Mouse (Mus musculus) kidney, embryonic 14.5 days (tissue): ENCODE measurements around the gene Tm4sf20. TPM values are rescaled to one million over a fixed set of nuclear protein-coding genes. Genes with fewer than 3 reads are reported as not detected.

Source experiments
- ATAC-seq: fragments of 200-750 bp; cut with Nextera tagmentation; 2 replicates; pipeline ENCODE4 v1.8.0; 2017; ENCODE audit warnings: moderate number of reproducible peaks, mild to moderate bottlenecking, moderate TSS enrichment, moderate library complexity; ENCODE audit not compliant: low FRiP score, low TSS enrichment
- H3K27ac ChIP-seq: fragments of 300-500 bp; sonication (generic); 2 replicates; pipeline ENCODE4 v1.5.1; 2014; ENCODE audit warnings: low read depth, mild to moderate bottlenecking, low read length, moderate library complexity, mixed read lengths
- H3K27me3 ChIP-seq: fragments of 300-500 bp; sonication (generic); 2 replicates; pipeline ENCODE4 v1.6.1; 2014; ENCODE audit warnings: mild to moderate bottlenecking, low read length; ENCODE audit not compliant: control insufficient read depth, insufficient read depth
- H3K36me3 ChIP-seq: fragments of 300-500 bp; sonication (generic); 2 replicates; pipeline ENCODE4 v1.6.1; 2014; ENCODE audit warnings: low read length, mixed read lengths; ENCODE audit not compliant: control insufficient read depth, insufficient read depth
- H3K4me1 ChIP-seq: fragments of 300-500 bp; sonication (generic); 2 replicates; pipeline ENCODE4 v1.6.1; 2014; ENCODE audit warnings: low read length, mixed read lengths; ENCODE audit not compliant: control insufficient read depth, insufficient read depth
- H3K4me2 ChIP-seq: fragments of 300-500 bp; sonication (generic); replicated peaks from 2 replicates; pipeline ENCODE4 v1.6.1; 2014; ENCODE audit warnings: low read depth, mild to moderate bottlenecking, low read length
- H3K4me3 ChIP-seq: fragments of 300-500 bp; sonication (generic); 2 replicates; pipeline ENCODE4 v1.5.1; 2014; ENCODE audit warnings: mild to moderate bottlenecking, low read length
- H3K9ac ChIP-seq: fragments of 300-500 bp; sonication (generic); 2 replicates; pipeline ENCODE4 v1.6.1; 2014; ENCODE audit warnings: low read depth, mild to moderate bottlenecking, low read length, moderate library complexity
- H3K9me3 ChIP-seq: fragments of 300-500 bp; sonication (generic); 2 replicates; pipeline ENCODE4 v1.6.1; 2016; ENCODE audit warnings: low read length; ENCODE audit not compliant: control insufficient read depth
- WGBS: fragments of 180-500 bp; shearing (Covaris S2); extraction: QIAGEN DNeasy Blood & Tissue Kit; methylation state at CpG from one replicate; pipeline ENCODE4 v1.1.7; 2014; 5-methylcytosine and 5-hydroxymethylcytosine counted together
- polyA plus RNA-seq: library from polyadenylated mRNA; unstranded; fragments of >200 nt; fragmentation: Nextera tagmentation; extraction: Ambion mirVana; gene quantifications from 2 replicates; pipeline ENCODE4 v1.2.1, GENCODE M21; 2014

Tm4sf20 gene
- polyA plus RNA-seq, 1 experiment from 2014 or later = 3.8 TPM

- no peak for ATAC-seq
- H3K27ac ChIP-seq = no peak overlapping the region
- 73% methylated on average over 4 of the region's 4 CpGs for WGBS
- H3K4me2 ChIP-seq = no peak overlapping the region
- H3K9me3 ChIP-seq = no peaks in the 10 kb centered on the region
- H3K36me3 ChIP-seq = no peaks in the 10 kb centered on the region
- no peaks in the 10 kb centered on the region for H3K27me3 ChIP-seq
- H3K4me1 ChIP-seq = no peaks in the 10 kb centered on the region; the same call in 1 of the 2 replicates
- no peak overlapping the region for H3K4me3 ChIP-seq
- H3K9ac ChIP-seq = no peak overlapping the region
Measured at GRCm38 (mm10) chr1:82798922-82799321, 30.7 kb upstream of the Tm4sf20 start.

GRCm38 (mm10) chr1:82798304-82798703, 30.0 kb upstream of the Tm4sf20 start:
- H3K4me1 ChIP-seq = no peaks in the 10 kb centered on the region; the same call in 1 of the 2 replicates
- H3K36me3 ChIP-seq = no peaks in the 10 kb centered on the region
- H3K9ac ChIP-seq = no peak overlapping the region
- no peaks in the 10 kb centered on the region for H3K27me3 ChIP-seq
- no peak overlapping the region for H3K27ac ChIP-seq
- H3K4me2 ChIP-seq = no peak overlapping the region
- no peaks in the 10 kb centered on the region for H3K9me3 ChIP-seq
- no peak overlapping the region for H3K4me3 ChIP-seq
- ATAC-seq = no peak
- 28% methylated on average over 5 of the region's 5 CpGs for WGBS

GRCm38 (mm10) chr1:82797088-82797487, 28.8 kb upstream of the Tm4sf20 start:
- Histone ChIP-seq H3K4me2 (no peak overlapping the region), H3K36me3 (no peaks in the 10 kb centered on the region), H3K9me3 (no peaks in the 10 kb centered on the region), H3K27ac (no peak overlapping the region), H3K27me3 (no peaks in the 10 kb centered on the region), H3K4me1 (no peaks in the 10 kb centered on the region; the same call in 1 of the 2 replicates), H3K9ac (no peak overlapping the region), H3K4me3 (no peak overlapping the region)
- 87% methylated on average over 4 of the region's 4 CpGs for WGBS
- no peak for ATAC-seq

GRCm38 (mm10) chr1:82795702-82796443, 27.6 kb upstream of the Tm4sf20 start:
- H3K4me2 ChIP-seq = no peak overlapping the region
- no peaks in the 10 kb centered on the region; the same call in 1 of the 2 replicates for H3K4me1 ChIP-seq
- H3K9me3 ChIP-seq = no peaks in the 10 kb centered on the region
- no peaks in the 10 kb centered on the region for H3K27me3 ChIP-seq
- WGBS = 61% methylated on average over 18 of the region's 18 CpGs
- H3K9ac ChIP-seq = no peak overlapping the region
- ATAC-seq = peak; percentile 50
- no peaks in the 10 kb centered on the region for H3K36me3 ChIP-seq
- peak overlapping the region; percentile 26; the same call in 1 of the 2 replicates for H3K27ac ChIP-seq
- H3K4me3 ChIP-seq = no peak overlapping the region

- 57% methylated on average over 2 of the region's 2 CpGs for WGBS
- Histone ChIP-seq H3K27ac (no peak overlapping the region), H3K9me3 (no peaks in the 10 kb centered on the region), H3K4me1 (no peaks in the 10 kb centered on the region; the same call in 1 of the 2 replicates), H3K9ac (no peak overlapping the region), H3K4me3 (no peak overlapping the region), H3K4me2 (no peak overlapping the region), H3K36me3 (no peaks in the 10 kb centered on the region), H3K27me3 (no peaks in the 10 kb centered on the region)
- 0 out of 2 replicates have a peak, but pooled peaks have one; percentile 29 for ATAC-seq
Measured at GRCm38 (mm10) chr1:82795211-82795610, 26.9 kb upstream of the Tm4sf20 start.

GRCm38 (mm10) chr1:82793986-82794385, 25.7 kb upstream of the Tm4sf20 start:
- Histone ChIP-seq H3K4me3 (no peak overlapping the region), H3K4me2 (no peak overlapping the region), H3K9ac (no peak overlapping the region), H3K27me3 (no peaks in the 10 kb centered on the region), H3K4me1 (no peaks in the 10 kb centered on the region; the same call in 1 of the 2 replicates), H3K27ac (no peak overlapping the region), H3K36me3 (no peaks in the 10 kb centered on the region), H3K9me3 (no peaks in the 10 kb centered on the region)
- no peak for ATAC-seq
- WGBS = 69% methylated on average over 4 of the region's 4 CpGs

GRCm38 (mm10) chr1:82793110-82793509, 24.8 kb upstream of the Tm4sf20 start:
- Histone ChIP-seq H3K4me3 (no peak overlapping the region), H3K9ac (no peak overlapping the region), H3K27me3 (no peaks in the 10 kb centered on the region), H3K27ac (no peak overlapping the region), H3K4me2 (no peak overlapping the region), H3K9me3 (no peaks in the 10 kb centered on the region), H3K4me1 (no peaks in the 10 kb centered on the region; the same call in 1 of the 2 replicates), H3K36me3 (no peaks in the 10 kb centered on the region)
- no peak for ATAC-seq
- 90% methylated on average over 3 of the region's 3 CpGs for WGBS

GRCm38 (mm10) chr1:82792238-82792637, 24.0 kb upstream of the Tm4sf20 start:
- Histone ChIP-seq H3K27ac (no peak overlapping the region), H3K4me2 (no peak overlapping the region), H3K4me1 (no peaks in the 10 kb centered on the region; the same call in 1 of the 2 replicates), H3K4me3 (no peak overlapping the region), H3K27me3 (no peaks in the 10 kb centered on the region), H3K9me3 (no peaks in the 10 kb centered on the region), H3K36me3 (no peaks in the 10 kb centered on the region), H3K9ac (no peak overlapping the region)
- 94% methylated on average over 6 of the region's 6 CpGs for WGBS
- ATAC-seq = no peak

- 87% methylated on average over 11 of the region's 11 CpGs for WGBS
- no peak overlapping the region for H3K27ac ChIP-seq
- H3K4me2 ChIP-seq = no peak overlapping the region
- no peaks in the 10 kb centered on the region; the same call in 1 of the 2 replicates for H3K4me1 ChIP-seq
- H3K9ac ChIP-seq = no peak overlapping the region
- H3K4me3 ChIP-seq = no peak overlapping the region
- no peak for ATAC-seq
- H3K36me3 ChIP-seq = no peaks in the 10 kb centered on the region
- no peaks in the 10 kb centered on the region for H3K27me3 ChIP-seq
- H3K9me3 ChIP-seq = no peaks in the 10 kb centered on the region
Measured at GRCm38 (mm10) chr1:82791105-82791504, 22.8 kb upstream of the Tm4sf20 start.
